Mouse (Mus musculus) kidney, adult 9 months (tissue): ENCODE results near the gene Fat2.
A peak's percentile ranks its signal among the peaks of the same experiment; 100 is the strongest.

ENCODE experiments used
- DNase-seq: peaks from one replicate; pipeline ENCODE4 v3.0.0; 2022

Gene Fat2

GRCm38 (mm10) chr11:55236815-55237214 is 99.5 kb downstream of the Fat2 start:
- no peak for DNase-seq

- DNase-seq = no peak
Measured at GRCm38 (mm10) chr11:55234791-55235190, 101.6 kb downstream of the Fat2 start.

GRCm38 (mm10) chr11:55234288-55234687 is 102.1 kb downstream of the Fat2 start:
- no peak for DNase-seq

- DNase-seq = no peak
Measured at GRCm38 (mm10) chr11:55231034-55231433, 105.3 kb downstream of the Fat2 start.

GRCm38 (mm10) chr11:55221306-55221705 is 115.1 kb downstream of the Fat2 start:
- no peak for DNase-seq

GRCm38 (mm10) chr11:55218473-55218872 is 117.9 kb downstream of the Fat2 start:
- DNase-seq = peak; percentile 71

- no peak for DNase-seq
Measured at GRCm38 (mm10) chr11:55217880-55218279, 118.5 kb downstream of the Fat2 start.

- peak; percentile 94 for DNase-seq
Measured at GRCm38 (mm10) chr11:55217418-55217817, 118.9 kb downstream of the Fat2 start.

GRCm38 (mm10) chr11:55216830-55217229 is 119.5 kb downstream of the Fat2 start:
- DNase-seq = no peak

- peak; percentile 91 for DNase-seq
Measured at GRCm38 (mm10) chr11:55216061-55216460, 120.3 kb downstream of the Fat2 start.

GRCm38 (mm10) chr11:55214978-55215377 is 121.4 kb downstream of the Fat2 start:
- DNase-seq = no peak

- peak; percentile 64 for DNase-seq
Measured at GRCm38 (mm10) chr11:55214161-55214560, 122.2 kb downstream of the Fat2 start.

- DNase-seq = peak; percentile 45
Measured at GRCm38 (mm10) chr11:55213518-55213917, 122.8 kb downstream of the Fat2 start.

- peak; percentile 41 for DNase-seq
Measured at GRCm38 (mm10) chr11:55209626-55210353, 126.6 kb downstream of the Fat2 start.

- no peak for DNase-seq
Measured at GRCm38 (mm10) chr11:55209032-55209431, 127.3 kb downstream of the Fat2 start.

GRCm38 (mm10) chr11:55208001-55208690 is 128.2 kb downstream of the Fat2 start:
- peak; percentile 80 for DNase-seq

GRCm38 (mm10) chr11:55204602-55205001 is 131.8 kb downstream of the Fat2 start:
- peak; percentile 38 for DNase-seq

GRCm38 (mm10) chr11:55204159-55204596 is 132.2 kb downstream of the Fat2 start, which contains the start of gene Slc36a1:
TSS of gene Slc36a1 (plus strand) at chr11:55204350.
- DNase-seq = peak; percentile 95
